Mouse (Mus musculus): Measurements from ENCODE around the gene Prkce.

DNA sequence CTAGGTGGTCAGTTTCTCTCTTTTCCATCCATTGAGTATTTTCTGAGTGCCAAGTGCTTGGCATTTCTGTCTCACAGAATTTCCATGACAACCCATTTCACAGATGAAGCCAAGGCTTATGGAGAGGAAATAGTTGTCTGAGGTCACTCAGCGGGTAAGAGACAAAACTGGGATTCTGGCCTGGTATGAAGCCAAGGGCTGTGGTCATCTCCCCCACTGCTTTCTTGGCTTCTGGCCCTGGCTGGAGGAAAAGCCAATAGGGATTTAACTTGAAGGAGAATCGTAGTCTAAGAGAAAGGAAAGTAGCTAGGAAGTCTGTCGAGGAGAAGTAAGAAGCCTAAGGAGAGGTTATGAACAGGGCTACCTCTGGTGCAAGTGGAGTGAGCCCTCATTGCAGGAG, 182.7 kb downstream of the Prkce start:
- TF ChIP-seq POLR2A (IDR thresholded peaks at IDR 0.05; ENCODE audit: insufficient read length, low read depth), result no peak
- no peak for TF ChIP-seq CEBPB (IDR thresholded peaks at IDR 0.05; ENCODE audit: insufficient read depth, poor library complexity, severe bottlenecking)
- no peak for TF ChIP-seq TCF12 (IDR thresholded peaks at IDR 0.05; ENCODE audit: insufficient read depth, poor library complexity, severe bottlenecking)
- no peak for TF ChIP-seq E2F4 (IDR thresholded peaks at IDR 0.05; ENCODE audit: insufficient read depth)
- TF ChIP-seq POLR2AphosphoS2 (IDR thresholded peaks at IDR 0.05; ENCODE audit: insufficient read length, low read depth), result no peak
- TF ChIP-seq TCF3 (IDR thresholded peaks at IDR 0.05; ENCODE audit: insufficient read length, low read depth), result no peak
- no peak for TF ChIP-seq MAX (IDR thresholded peaks at IDR 0.05; ENCODE audit: low read depth)
- TF ChIP-seq MYOG (IDR thresholded peaks at IDR 0.05; ENCODE audit: control insufficient read depth in 1 of 3, insufficient read depth in 1 of 3, insufficient read length in 2 of 3, low read depth in 2 of 3), result no peak
